Mouse (Mus musculus): ENCODE data around the gene Cwc25. TPM values are rescaled to one million over a fixed set of nuclear protein-coding genes. Genes with fewer than 3 reads are reported as not detected.
"Not testable (repeated sequence)": the region's sequence is repeated elsewhere in the genome, so short reads cannot be mapped to it uniquely, and the experiment has no call there.

Cwc25 gene
- total RNA-seq, 4 experiments from 2014 or later, result 17.0 to 20.6 (median 19.1) TPM

- no peak for DNase-seq (ENCODE audit: low spot score in 2 of 2)
Measured at GRCm38 (mm10) chr11:97775808-97776496, 9.6 kb upstream of the Cwc25 start, which contains the start of gene 1700001P01Rik. 1700001P01Rik (minus strand) TSS chr11:97775918.

DNA sequence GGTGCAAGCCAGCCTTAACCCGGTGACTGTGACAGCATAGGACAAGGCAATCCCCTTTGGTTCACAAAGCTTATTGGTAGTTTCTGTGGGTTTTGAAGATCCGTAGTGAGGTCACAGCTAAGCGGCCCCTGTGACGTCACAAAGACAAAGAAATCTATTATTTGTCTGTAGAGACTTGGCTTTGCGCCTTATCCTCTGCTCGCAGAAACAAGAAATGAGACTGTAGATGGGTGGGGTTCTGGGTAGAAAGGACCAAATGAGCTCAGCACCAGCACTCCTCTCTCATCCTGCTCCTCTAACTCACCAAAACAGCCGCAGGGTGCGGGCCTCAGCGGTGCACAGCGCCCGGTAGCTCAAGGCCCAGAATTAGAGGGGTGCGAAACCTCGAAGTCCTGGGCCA, 8.8 kb upstream of the Cwc25 start:
- no peak for DNase-seq (ENCODE audit: low spot score in 2 of 2)

DNA sequence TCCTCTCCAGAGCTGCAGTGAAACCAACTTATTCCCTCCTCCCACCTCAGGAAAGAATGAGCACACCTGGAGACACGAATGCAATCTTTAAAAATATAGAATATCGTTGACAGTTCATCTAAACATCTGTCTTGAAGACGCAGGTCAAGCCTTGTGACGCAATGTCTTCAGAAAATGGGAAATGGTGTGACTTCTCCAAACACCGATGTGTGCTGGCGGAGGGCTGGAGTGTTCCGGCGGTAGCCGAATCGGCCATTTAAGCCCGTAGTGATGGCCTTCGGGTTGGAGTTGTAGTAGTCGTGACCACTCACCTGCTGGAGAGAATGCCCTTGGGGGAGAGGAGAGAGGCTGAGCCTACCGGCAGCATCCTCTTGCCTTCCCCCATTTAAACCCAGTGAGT, 5.1 kb upstream of the Cwc25 start:
- no peak for DNase-seq (ENCODE audit: low spot score in 2 of 2)

- DNase-seq (ENCODE audit: low spot score in 2 of 2), result no peak
Measured at GRCm38 (mm10) chr11:97769704-97770103, 3.3 kb upstream of the Cwc25 start.

DNA sequence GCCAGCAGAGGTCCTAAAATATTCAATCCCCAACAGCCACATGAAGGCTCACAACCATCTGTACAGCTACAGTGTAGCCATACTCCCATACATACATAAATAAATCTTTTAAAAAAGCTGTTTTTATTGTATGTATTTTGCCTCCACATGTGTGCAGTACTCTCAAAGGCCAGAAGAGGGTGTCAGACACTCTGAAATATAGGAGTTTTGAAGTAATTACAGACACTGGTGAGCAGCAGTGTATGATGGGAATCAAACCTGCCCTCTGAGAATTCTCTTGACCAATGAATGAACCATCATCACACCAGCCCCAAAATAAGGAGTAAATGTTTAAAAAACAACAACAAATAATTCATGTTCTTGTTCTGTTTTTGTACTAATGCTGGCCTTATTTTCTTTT, 4.7 kb downstream of the Cwc25 start:
- no peak for DNase-seq (ENCODE audit: low spot score in 2 of 2)

DNA sequence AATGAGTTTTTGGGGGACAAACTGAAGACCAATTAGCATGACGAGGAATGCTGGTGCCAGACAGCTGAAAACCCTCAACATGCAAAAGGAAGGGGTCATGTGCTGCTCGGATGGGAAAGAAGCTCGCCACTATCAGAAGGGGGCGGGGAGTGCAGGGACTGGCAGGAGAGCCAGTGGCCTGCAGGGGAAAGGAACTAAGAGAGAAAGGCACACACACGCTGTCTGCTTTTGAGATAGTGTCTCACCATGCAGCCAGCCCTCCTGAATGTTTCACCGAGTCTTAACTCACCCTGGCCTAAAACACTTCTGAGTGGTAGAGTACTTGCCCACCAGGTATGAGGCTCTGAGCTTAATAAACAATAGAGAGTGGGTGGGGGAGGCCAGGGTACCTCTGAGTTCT, 7.4 kb downstream of the Cwc25 start:
- DNase-seq (ENCODE audit: low spot score in 2 of 2), result no peak

GRCm38 (mm10) chr11:97758125-97758524, 8.2 kb downstream of the Cwc25 start:
- DNase-seq (ENCODE audit: low spot score in 2 of 2), result no peak

DNA sequence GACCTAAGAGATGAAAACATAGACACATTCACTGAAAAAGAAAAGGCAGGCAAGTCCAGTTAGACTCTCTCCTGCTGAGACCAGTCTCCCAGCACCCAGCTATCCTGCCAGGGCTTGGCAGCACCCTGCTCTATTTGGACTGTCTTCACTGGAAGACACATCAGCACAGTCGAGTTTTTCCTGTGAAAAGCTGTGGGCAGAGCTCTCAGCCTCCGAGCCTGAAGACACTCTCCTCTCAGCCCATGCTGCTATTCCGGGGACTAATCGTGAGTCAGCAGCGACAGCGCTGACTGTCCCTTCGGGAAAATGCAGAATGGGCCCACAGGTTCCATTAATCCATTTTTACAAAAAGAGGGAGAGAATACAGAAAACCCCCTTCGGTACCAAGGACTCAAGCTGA, 13.1 kb downstream of the Cwc25 start:
- peak; percentile 31 to 74 for DNase-seq (ENCODE audit: low spot score in 2 of 2)

- DNase-seq (ENCODE audit: low spot score in 2 of 2), result no peak
Measured at GRCm38 (mm10) chr11:97748496-97748895, 17.9 kb downstream of the Cwc25 start.

DNA sequence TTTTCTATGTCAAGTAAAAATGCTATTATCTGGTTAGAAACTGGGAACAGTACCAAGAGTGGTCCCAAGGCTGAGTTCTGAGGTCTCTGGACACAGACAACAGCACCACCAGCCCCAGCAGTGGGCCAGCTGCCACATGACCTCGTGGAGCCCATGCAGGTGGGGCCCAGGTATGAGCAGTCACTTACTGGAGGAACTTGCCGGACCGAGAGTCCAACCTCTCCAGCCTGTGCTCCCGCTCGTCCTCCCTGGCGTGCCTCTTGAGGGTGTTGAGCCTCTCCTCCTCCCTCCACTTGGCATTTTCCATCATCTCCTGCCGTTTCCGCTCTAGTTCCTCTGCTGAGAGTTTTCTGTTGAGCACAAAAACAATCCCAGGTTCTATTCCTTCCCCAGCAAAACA, 18.6 kb downstream of the Cwc25 start:
- DNase-seq (ENCODE audit: low spot score in 2 of 2), result no peak

DNA sequence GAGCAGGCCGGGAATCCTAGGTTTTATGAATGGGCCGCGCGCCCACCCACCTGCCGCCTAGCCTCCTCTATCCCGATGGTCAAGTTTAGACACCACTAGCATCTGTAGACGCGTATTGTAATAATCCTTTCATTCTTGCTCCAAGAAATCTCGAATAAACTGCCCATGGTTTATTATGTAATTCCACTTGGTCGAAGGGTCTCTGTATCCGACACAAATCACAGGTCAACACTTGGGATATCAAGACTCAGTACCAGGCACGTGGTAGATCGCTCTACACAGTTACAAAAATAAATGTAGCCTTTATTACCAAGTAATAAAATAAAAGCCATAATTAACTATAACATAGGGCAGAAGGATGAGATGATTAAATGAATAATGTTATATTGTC, 21.0 kb downstream of the Cwc25 start:
- no peak for DNase-seq (ENCODE audit: low spot score in 2 of 2)

GRCm38 (mm10) chr11:97744718-97745330, 21.5 kb downstream of the Cwc25 start:
- peak; percentile 94 to 98 for DNase-seq (ENCODE audit: low spot score in 2 of 2)

GRCm38 (mm10) chr11:97744063-97744717, 22.2 kb downstream of the Cwc25 start, which contains the start of gene Pip4k2b:
Pip4k2b (minus strand) TSS chr11:97744704.
- peak; percentile 52 to 53 for DNase-seq (ENCODE audit: low spot score in 2 of 2)

- no peak for DNase-seq (ENCODE audit: low spot score in 2 of 2)
Measured at GRCm38 (mm10) chr11:97743423-97743822, 22.9 kb downstream of the Cwc25 start.

DNA sequence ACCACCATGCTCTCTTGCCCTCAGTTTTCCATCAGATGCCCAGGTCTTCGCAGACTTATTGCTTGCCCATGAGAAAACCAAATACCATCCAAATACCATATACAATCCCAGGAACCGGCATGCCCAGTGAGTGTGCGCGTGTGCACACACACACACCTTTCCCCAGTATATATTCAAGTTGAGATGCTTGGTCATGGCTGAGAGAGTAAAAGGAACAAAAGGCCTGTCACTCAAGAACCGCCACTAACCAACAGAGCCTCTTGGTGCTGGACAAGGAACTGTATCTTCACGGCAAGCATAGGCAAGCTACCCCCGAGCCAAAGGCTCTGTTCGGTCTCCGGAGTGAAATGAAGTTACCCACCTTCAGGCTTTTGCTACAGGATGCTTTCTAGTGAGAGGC, 23.8 kb downstream of the Cwc25 start:
- no peak for DNase-seq (ENCODE audit: low spot score in 2 of 2)

- no peak for DNase-seq (ENCODE audit: low spot score in 2 of 2)
Measured at GRCm38 (mm10) chr11:97742157-97742556, 24.2 kb downstream of the Cwc25 start.

- DNase-seq (ENCODE audit: low spot score in 2 of 2), result no peak
Measured at GRCm38 (mm10) chr11:97740190-97740589, 26.2 kb downstream of the Cwc25 start.

DNA sequence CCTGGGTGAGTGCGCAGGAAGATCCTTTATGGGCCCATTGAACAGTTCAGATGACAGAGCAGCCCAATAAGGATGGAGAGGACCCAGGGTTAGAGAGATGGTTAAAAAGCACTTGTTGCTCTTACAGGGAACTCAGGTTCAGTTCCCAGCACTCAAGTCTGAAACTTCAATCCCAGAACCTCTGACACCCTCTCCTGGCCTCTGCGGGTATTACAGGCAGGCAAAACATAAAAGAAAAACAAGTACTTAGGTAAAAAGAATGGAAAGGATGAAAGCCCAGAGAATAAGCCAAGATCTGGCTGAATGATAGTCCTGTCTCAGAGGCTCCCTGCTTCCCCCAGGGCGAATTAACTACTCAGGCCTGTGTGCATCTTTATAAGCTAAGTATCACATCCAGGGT, 27.2 kb downstream of the Cwc25 start:
- no peak for DNase-seq (ENCODE audit: low spot score in 2 of 2)

DNA sequence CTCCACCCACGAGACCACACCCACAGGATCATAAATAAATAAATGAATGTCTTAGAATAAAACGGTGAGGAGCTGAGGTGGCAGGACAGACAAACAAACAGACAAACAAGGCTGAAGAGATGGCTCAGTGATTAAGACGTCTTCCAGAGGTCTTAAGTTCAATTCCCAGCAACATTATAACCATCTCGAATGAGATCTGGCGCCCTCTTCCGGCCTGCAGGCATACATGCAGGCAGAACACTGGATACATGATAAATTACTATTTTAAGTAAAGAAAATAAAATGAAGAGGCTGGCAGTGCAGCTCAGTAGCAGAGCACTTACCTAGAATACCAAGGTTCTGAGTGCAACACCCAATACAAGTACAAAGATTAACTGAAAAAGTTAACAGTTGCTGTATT, 27.7 kb downstream of the Cwc25 start:
- DNase-seq (ENCODE audit: low spot score in 2 of 2), result no peak

DNA sequence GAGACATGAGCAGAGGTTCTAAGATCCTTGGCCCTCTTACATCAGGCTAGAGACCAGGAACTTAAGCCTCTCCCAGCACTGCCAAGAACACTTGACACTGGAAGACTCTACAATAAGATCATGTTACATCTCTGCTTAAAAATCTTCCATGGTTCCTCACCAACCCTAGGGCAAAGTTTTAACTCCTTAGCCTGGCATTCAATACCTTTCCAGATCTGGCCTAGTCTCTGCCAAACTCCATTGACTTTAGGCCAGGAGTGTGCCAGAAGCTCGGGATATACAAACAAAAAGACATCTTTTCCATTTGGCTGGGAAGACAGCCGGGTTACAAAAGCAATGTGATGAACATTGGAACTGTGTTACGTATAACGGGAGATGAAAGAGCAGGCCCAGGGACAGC, 28.8 kb downstream of the Cwc25 start:
- DNase-seq (ENCODE audit: low spot score in 2 of 2), result no peak

- no peak for DNase-seq (ENCODE audit: low spot score in 2 of 2)
Measured at GRCm38 (mm10) chr11:97736645-97737044, 29.7 kb downstream of the Cwc25 start.

DNA sequence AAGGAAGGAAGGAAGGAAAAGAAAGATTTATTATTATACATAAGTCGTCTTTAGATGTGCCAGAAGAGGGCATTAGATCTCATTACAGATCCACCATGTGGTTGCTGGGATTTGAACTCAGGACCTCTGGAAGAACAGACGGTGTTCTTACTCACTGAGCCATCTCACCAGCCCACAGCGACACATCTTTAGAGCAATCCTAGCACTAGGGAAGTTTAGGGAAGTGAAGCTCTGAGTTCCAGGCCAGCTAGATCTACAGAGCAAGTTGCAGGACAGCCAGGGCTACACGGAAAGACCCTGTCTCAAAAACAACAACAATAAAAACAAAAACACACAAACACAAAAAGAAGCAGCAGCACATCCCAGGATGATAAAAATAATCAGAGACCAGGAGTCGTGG, 31.5 kb downstream of the Cwc25 start:
- not testable (repeated sequence) for DNase-seq (ENCODE audit: low spot score in 2 of 2)

- no peak for DNase-seq (ENCODE audit: low spot score in 2 of 2)
Measured at GRCm38 (mm10) chr11:97733689-97734088, 32.7 kb downstream of the Cwc25 start.

All from left cerebral cortex, adult 8-10 months (tissue).